Mouse (Mus musculus) retina, postnatal 7 days (tissue): Measurements from ENCODE around the gene Zdhhc7.
A peak's percentile ranks its signal among the peaks of the same experiment; 100 is the strongest.

Experiments
- DNase-seq: peaks from one replicate; pipeline ENCODE4 v3.0.0-alpha.2; 2012; ENCODE audit warnings: low read depth, low spot score

The Zdhhc7 gene

DNA sequence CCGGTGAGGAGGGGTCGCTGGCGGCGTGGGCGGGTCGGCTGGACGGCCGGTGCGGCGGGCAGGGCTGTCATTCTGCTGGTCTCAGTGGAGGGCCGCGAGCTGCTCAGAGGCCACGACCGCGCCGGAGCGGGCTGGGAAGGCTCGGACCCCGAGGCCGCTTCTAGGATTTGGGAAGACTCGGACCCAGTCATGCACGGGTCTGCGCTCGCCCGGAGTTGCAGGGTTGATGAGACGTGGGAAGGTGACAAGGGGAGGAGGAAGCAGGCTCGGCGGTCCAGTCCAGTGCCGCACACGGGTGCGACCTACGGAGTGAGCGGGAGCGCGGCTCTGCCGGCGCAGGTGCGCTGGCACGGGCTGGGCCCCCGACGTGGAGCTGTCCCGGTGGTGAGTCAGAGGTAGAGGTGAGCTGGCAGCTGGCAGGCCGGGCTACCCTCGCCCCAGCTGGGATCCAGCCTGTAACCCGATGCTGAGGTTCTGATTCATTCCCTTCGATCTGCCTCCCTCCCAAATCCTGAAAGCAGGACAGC is 13.1 kb upstream of the Zdhhc7 start:
- DNase-seq, result no peak

DNA sequence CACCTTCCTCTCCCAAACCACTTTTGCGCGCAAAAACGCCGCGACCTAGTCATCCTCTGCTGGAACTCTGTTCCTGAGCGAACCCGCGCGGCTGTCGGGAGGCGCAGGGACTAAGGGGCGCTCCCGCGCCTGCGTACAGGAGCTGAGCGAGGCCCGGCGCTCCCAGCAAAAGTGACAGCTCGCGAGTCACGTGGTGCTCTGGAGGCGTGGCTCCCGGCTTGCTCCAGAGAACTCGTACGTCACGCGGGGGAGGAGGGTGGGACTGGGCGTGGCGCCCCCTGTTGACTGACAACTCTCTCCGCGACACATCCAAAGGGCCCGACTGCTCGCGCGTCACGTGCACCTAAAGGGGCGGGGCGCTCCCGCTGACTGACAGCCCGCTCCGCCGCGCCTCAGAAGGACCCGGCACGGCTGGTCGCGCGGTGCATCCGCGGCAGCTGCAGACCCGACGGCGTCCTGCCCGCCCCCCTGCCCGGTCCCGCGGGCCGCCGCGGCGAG is 12.5 kb upstream of the Zdhhc7 start, which contains the start of gene 6430548M08Rik:
Gene 6430548M08Rik (plus strand): TSS at position 395 of the 498 bp plus-strand sequence.
- peak; percentile 100 for DNase-seq

DNA sequence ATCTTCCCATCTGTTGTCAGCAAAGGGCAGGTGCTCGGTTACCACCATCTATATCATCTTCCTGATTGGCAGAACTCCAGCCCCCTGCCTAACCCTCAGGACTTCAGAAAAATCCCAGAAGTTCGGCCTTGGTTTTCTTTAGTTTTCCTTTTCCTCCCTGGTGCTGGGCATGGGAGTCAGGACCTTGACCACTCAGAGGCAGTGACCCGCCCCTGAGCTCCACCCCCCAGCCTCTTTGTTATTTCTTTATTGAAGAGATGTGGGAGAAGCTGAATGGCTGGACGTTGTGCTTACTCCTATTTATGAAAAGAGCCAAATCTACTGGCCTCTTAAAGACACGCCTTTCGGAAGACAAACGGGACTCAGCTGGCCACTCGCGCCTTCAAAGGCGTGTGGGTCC is 12.0 kb upstream of the Zdhhc7 start:
- no peak for DNase-seq

DNA sequence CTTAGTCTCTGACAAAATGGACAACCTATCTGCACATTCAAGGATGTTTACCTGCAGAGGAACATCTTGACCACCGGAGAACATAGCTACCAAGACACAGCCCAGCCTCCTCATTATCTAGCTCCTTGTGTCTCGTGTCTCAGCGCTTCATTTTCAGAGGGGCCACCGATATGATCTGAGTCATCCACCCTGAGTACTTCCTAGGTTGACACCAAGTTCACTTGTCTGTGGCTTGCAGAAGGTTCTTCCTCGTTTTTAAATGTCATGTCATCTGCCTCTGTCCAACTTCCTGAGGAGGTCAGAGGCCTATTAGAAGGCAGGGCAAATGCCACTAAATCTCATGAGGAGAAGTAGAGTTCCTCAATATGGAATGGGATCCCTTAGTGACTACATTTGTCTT is 11.3 kb upstream of the Zdhhc7 start:
- no peak for DNase-seq

DNA sequence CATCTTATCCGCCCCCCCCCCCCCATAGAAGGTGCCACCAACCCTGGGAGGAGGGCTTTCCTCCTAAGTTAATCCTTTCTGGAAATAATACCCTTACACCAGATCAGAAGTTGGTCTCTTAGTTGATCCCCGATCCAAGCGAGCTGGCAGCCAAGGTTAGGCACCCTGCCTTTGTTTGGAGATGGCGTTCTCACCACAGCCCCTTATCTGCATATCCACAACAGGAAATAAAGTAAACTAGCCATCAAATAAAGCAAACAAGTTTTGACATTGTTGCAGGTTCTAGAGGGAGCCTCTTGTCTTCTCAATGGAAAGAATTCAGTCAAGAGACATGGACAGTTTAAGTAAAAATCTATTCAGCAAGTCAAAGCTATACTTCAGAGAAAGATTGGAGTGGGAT is 10.1 kb upstream of the Zdhhc7 start:
- DNase-seq, result no peak

DNA sequence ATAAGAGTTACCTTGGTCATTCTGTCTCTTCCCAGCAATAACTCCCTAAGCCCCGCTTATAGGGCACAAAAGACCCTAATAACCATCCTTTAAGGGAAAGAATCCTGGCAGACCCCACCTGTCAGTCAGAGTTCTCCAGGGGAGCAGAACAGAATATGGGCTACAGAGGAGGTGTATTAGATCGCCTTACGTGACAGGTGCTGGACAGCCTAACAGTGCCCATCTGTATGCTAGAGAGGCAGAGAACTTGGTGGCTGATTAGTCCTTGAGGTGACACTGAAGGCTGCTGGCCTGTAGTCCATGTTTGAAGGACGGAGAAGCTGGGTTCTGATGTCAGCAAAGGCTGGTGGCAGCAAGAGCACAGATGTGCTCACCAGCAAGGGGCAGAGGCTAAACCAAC is 9.7 kb upstream of the Zdhhc7 start:
- no peak for DNase-seq

DNA sequence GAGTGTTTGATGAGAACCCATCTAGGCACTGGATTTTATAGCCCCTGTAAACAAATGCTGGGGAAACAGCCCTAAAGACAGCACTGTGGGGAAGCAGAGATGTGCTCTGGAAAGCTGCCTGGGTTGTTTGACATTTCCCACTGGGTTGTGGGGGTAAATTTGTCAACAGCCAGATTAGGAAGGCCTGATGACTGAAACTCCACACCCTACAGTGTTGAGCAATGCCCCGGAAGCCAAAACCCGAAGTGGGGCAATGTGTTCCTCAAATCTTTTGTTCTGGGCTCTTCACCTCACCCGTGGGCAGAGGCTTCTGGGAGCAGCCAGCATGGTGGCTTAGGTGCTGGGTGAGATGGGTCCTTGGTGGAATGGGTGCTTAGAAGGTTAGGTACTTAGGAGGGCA is 7.9 kb upstream of the Zdhhc7 start:
- no peak for DNase-seq

DNA sequence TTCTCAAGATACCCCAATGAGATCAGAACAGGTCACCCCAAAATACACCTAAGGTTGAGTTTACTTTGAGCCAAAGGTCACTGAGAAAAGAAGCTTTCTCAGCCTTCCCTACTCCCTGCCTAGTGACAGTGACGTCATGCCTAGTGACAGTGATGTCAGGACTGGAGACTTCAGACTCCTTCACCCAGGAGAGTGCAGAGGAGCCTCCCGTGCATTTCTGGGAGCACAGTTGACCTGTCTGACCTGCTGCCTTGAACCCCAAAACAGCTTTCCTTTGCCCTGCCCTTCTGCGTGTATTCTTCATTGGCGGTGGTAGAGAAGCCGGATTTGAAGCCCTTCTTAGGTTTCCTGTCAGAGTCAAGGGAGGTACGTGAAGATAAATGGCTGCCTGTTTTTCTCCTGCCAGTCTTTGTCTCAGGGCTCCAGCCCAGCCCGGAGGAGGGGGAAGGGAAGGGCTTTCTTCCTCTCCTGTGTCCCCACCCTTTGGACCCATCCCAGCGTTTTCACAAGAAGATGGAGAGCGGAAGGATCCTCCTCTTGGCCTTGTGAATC is 3.5 kb upstream of the Zdhhc7 start:
- DNase-seq, result no peak

DNA sequence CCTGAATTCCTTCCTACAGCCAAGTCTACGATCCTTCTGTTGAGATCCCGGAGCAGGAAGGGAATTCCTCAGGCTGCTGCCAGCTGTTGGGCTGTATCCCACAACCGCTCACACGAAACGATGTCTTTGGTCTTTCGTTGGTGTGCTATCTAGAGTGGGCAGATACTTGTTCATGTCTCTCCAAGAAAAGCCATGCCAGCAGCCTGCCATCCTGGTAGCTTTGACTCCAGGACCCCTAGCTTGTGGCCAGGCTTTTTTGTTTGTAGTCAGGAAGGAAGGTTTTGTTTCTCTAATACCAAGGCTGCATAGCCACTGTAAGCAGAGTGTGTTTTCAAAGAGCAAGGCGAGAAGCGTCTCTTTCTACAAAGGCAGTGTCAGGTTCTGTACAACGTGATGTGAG is 2.6 kb upstream of the Zdhhc7 start:
- DNase-seq, result no peak

DNA sequence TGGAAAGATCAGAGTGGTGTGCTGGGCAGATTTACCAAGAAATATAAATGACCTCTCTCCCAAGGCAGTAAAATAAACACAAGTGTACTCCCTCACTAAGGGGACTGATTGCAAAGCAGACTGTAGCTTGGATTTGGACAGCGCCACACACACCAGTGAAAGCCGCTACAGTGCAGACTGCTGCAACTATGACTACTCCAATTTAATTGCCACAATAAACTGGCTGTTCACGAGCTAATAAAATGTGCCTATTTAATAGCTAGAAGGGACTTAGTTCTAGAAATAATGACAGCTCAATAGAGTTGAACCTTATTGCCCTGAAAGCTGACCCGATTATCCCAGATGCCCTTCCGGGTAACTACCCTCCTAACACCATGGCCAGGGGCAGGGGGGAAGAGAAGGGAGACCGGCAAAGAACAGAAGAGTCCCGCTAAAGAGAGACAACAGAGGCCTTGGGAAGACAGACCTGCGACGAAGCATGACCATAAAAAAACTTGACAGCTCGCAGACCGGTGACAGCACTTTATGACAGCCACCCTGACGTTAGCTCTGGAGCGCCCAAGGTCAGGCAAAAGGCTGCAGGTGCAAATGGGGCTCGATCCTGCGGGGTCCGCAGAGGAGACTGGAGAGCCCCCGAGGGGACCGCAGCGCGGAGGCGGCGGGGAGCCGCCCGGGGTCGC is 754 bp downstream of the Zdhhc7 start:
- DNase-seq, result no peak

DNA sequence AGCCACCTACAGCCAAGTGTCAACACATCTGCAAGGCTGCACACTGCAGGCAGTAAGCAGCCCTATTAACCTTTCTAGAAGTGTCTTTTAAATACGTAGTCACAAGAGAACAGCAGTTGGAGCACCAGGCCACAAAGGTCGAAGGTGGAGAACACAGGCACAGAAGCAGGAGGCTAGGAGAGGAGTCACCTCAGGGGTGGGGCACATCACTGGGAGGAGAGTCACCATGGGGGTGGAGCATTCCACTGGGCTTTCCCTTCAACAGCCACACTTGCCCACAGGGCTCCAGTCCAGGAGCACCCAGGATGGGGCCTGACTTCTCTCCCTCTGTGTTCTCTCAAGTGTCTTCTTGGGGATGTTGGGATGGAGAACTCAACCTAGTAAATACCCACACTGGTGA is 4.8 kb downstream of the Zdhhc7 start:
- DNase-seq, result no peak

DNA sequence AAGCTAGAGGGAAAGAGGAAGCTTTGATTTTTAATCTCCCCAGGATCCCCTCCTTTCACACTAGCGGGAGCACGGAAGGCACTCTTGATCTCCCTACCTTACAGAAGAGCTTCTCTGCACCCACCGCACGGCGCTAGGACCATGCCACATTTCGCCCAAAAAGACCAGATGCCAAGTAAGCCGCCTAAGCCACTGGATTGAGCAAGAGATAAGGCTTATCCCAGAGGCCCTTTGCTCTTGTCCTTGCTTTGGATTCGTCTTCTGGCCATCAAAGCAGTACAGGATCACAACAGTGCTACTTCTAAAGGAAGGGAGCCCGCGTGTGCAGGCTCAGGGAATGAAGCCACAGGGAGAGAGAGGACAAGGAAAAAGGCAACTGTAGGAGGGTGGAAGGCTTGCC is 6.5 kb downstream of the Zdhhc7 start:
- DNase-seq, result peak; percentile 73

DNA sequence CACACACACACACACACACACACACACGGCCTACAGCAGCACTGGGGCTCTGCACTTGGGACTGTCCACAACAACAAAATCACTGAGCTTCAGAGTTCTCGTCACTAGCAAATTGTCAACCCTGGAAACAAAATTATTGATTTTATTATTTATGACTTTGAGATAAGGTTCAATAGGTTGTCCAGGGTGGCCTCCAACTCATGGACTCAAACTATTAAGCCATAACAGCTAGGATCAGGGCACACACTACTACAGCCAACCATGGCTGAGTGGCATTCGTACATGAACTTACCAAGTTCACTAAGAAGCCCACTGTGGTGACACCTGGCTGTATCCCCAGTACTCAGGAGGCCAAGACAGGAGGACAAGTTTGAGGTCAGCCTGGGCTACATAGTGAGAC is 8.2 kb downstream of the Zdhhc7 start:
- DNase-seq, result no peak

DNA sequence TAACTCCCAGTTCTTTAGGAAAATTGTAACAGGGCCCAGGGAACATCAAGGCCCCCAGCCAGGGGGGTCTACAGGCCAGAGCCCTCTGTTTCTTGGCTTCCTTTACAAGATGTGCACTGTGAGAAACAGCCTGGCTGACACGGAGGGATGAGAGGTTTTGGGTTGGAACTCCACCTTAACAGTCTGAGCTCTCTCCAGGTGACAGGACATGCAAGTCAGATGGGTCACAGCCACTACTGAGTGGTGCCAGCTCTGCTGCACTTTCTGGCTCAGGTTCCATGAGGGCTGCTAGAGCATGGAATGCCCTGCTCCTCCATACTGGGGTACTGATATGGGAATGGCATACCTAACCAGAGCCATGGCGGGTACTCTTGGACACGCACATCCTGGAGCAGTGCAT is 10.2 kb downstream of the Zdhhc7 start:
- no peak for DNase-seq

DNA sequence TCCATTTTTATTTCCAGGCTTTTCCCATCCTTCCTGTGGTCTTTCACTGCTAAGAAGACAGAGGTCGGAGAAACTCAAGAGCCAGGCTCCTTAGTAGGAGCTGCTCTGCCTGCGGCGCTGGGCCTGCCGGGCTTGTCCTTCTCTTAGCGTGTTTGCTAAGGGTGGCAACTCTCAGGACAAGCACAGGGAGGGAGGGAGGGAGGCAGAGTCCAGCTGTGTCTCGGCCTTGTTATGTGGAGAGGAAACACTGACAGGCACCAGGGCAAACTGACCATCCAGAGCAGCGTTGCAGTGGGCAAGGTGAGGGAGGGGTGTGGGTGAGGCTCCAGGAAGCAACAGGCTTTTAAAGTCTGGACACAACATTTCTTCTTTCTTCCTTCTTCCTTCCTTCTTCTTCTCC is 11.8 kb downstream of the Zdhhc7 start:
- no peak for DNase-seq

DNA sequence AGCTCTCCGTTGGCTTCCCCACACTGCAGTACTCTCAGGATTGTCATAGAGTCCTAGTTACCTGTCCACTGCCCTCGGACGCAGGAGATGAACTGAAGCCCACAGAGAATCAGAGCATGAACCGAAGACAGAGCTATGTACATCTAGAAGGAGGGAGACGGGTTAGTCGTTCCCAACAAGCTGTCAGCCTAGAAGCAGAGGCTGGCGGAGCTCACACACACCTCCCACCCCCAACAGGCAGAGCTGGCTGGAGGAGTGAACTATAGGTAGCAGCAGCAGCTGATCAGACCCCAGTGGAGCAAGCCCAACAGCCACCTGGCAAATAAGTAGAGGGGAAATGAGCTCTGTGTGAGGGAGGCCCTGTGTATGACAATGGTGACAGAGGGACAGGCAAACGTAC is 16.5 kb downstream of the Zdhhc7 start:
- no peak for DNase-seq

DNA sequence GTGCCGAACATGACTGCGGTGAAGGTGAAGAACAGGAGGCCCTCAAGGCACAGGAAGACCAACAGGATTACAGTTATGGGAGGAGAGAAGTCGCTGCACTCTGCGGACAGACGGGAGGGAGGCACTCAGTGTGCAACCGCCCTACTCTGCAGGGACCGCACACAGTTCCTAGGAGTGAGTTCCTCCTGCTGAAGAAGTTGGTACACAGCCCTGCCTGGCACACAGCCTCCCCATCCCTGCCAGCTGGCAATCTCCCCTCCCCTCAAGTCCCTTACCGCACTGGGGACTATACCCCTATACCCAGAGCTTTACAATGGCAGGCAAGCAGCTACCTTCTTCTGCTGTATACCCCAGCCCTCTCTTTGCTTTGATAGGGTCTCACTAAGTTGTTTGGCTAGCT is 18.0 kb downstream of the Zdhhc7 start:
- no peak for DNase-seq

DNA sequence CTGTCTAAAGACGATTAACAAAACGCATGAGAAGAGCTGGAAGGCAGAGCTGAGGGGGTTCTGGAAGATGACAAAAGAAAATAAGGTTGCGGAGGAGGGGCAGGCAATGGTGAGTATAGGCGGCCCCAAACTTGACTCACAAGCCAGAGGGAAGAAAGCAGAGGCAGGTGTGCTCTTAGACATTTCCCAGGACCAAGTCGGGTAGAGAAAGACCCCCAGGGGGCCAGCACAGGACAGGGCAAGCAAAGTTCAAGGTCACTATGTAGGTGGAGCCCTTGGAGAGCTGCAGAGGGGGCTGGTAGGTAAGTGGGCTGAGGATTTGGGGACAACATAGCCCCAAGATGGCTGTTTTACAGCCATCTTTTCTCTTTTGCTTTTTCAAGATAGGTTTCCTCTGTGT is 21.9 kb downstream of the Zdhhc7 start:
- no peak for DNase-seq

DNA sequence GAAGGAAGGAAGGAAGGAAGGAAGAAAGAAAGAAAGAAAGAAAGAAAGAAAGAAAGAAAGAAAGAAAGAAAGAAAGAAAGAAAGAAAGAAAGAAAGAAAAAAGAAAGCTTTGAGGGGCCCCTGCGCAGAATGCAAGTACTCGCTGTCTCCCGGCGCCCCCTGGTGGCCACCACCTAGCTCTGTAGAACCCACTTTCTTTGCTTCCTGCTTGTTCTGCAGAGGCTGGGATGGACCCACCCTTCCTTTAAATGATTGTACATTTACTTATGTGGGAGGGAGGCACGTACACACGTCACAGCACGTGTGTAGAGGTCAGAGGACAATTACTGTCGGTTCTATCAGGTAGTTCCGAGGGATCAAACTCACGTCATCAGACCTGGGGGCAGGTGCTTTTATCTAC is 23.2 kb downstream of the Zdhhc7 start:
- DNase-seq, result peak; percentile 49

DNA sequence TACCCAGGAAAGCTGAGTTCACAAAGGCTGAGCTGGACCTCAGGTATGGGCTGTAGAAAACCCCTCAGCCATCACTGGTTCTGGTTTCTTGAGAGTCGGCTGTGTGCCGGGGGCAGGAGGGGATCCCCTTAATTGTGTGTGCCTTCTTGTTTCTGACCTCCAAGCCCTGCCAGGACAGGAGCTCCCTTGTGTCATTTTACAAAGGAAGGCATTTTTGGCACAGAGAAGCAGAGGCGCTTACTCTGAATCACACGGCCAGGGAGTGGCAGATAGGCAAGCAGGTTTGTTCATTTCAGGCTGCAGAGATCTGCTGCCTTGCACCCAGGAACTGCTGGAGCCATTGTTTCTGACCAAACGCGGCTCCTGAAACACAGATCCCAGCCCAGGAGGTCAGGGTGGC is 25.9 kb downstream of the Zdhhc7 start:
- DNase-seq, result no peak

DNA sequence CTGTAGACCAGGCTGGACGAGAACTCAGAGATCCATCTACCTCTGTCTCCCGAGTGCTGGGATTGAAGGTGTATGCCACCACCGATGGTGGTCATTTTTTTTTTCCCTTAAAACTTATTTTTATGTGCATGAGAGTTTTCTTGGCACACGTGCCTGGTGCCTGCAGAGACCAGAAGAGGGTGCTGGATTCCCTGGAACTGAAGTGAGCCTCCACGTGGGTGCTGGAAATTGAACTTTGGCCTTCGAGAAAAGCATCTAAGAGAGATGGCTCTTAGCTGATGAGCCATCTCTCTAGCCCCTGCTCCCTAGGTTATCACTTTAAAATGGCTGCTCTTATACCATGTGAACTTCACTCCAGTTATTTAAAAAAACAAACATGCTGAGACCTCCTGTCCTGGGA is 26.8 kb downstream of the Zdhhc7 start:
- no peak for DNase-seq

DNA sequence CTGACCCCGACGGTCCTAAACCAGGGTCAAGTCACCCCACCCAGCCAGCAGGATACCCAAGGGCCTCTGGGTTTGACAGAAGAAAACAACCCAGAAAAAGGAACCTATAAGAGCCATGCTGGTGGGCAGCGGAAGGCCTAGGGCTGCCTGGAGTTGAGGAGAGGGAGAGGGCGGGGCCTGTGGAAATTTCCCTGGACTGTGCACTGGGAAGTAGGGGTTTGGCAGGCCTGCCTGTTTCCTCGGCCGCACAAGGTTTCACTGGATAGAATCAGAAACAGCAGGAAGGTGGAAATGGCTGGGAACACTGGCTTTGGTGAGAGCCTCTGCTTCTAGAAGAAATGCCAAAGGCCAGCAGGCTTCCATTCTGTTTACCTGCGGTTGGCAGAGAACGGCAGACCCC is 28.5 kb downstream of the Zdhhc7 start:
- DNase-seq, result no peak

DNA sequence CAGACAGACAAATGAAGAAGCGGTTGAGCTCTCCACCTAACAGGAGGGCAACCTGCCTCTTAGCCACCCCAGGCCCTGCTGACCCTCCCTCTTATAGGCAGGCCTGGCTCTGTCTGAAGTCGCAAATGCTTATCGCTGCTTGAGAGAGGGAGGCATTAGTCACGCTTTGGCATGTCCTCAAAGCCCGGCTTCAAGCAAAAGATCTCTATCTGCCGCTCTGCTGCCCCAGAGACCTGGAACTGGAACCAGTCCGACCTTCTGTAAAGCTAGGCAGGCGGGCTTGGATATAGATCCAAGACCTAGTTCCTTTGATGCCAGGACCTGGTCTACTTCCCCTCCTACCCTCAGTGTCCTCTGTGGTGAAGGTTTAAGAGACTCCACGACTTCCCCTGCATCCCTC is 29.0 kb downstream of the Zdhhc7 start:
- DNase-seq, result no peak
